20 mouse cellular contexts compared by ENCODE assay signal in the genomic region with DNA sequence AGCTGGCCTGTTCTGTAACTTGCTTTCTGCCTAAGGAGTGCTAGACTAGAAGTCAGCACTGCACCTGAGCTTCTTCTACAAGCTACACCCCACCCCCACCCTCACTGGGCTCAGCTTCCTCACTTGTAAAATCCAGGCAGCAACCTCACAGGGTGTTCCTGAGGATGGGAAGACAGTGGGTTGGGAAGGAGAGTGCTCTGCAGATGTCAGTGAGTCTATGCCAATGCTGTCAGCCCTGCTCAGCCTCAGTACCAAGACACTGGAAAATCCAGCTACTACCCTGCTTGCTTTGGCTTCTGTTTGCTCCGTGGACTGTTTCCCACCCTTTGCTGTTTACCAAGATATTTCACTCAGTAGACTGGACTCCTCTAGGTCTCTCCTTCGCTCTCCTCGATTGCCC. TPM values are rescaled to one million over a fixed set of nuclear protein-coding genes. Genes with fewer than 3 reads are reported as not detected.
DNase-seq lines count a peak whose midpoint lies in the region; ATAC-seq and TF ChIP-seq lines count a peak whose summit lies in the region.
"Had no signal": no experiment of that assay in that cellular context is flagged by ENCODE, and none has a peak within 500 bp of the region (broad histone marks: within the 10 kb centered on the region; RNA-seq: fewer than 3 reads in every experiment).

No protein-coding gene starts in this region.

- no peak overlapping the region for H3K4me2 ChIP-seq in midbrain, embryonic 11.5 days
- no peak overlapping the region for H3K4me2 ChIP-seq in midbrain, postnatal 0 days (ENCODE audit: low read depth, low read length, poor library complexity, severe bottlenecking)
- no peak overlapping the region for H3K4me2 ChIP-seq in intestine, embryonic 16.5 days (ENCODE audit: low read depth, low read length)
- H3K4me2 ChIP-seq: forebrain, embryonic 13.5 days; heart, embryonic 12.5 days; heart, embryonic 15.5 days; hindbrain, embryonic 14.5 days had no signal

- H3K36me3 ChIP-seq in midbrain, embryonic 11.5 days (ENCODE audit: control insufficient read depth, insufficient read depth, low read length): no peaks in the 10 kb centered on the region
- no peaks in the 10 kb centered on the region for H3K36me3 ChIP-seq in midbrain, postnatal 0 days (ENCODE audit: insufficient read depth, low read length)
- H3K36me3 ChIP-seq in intestine, embryonic 16.5 days (ENCODE audit: control insufficient read depth, insufficient read depth, low read length): no peaks in the 10 kb centered on the region
- H3K36me3 ChIP-seq: forebrain, embryonic 10.5 days; heart, embryonic 12.5 days; heart, embryonic 15.5 days had no signal

- peak; percentile 92 for ATAC-seq in frontal cortex, adult (ENCODE audit: low TSS enrichment)
- no peak for ATAC-seq in midbrain, embryonic 11.5 days (ENCODE audit: low FRiP score)
- ATAC-seq in midbrain, postnatal 0 days (ENCODE audit: low FRiP score): no peak
- no peak for ATAC-seq in intestine, embryonic 16.5 days
- ATAC-seq: CD4-positive, CD25-positive, alpha-beta regulatory T cell, adult 4 months; forebrain, embryonic 13.5 days; forebrain, embryonic 16.5 days had no signal

- WGBS in midbrain, embryonic 11.5 days: 87% methylated on average over 3 of the region's 3 CpGs
- WGBS in midbrain, postnatal 0 days: 87% methylated on average over 3 of the region's 3 CpGs
- WGBS in intestine, embryonic 16.5 days: 71% methylated on average over 3 of the region's 3 CpGs

- H3K4me3 ChIP-seq in midbrain, embryonic 11.5 days (ENCODE audit: low read depth, low read length): no peak overlapping the region
- no peak overlapping the region for H3K4me3 ChIP-seq in midbrain, postnatal 0 days (ENCODE audit: low read depth, low read length)
- no peak overlapping the region for H3K4me3 ChIP-seq in intestine, embryonic 16.5 days (ENCODE audit: low read length)
- H3K4me3 ChIP-seq: forebrain, embryonic 10.5 days; forebrain, embryonic 13.5 days; heart, embryonic 12.5 days; heart, embryonic 15.5 days had no signal

- TF ChIP-seq CTCF in midbrain, postnatal 0 days (IDR thresholded peaks at IDR 0.05): no peak

- no peak overlapping the region for H3K9ac ChIP-seq in midbrain, embryonic 11.5 days (ENCODE audit: low read length)
- no peak overlapping the region for H3K9ac ChIP-seq in midbrain, postnatal 0 days (replicated peaks; ENCODE audit: low read length, poor library complexity, severe bottlenecking)
- no peak overlapping the region for H3K9ac ChIP-seq in intestine, embryonic 16.5 days (ENCODE audit: low read depth, low read length)
- H3K9ac ChIP-seq: forebrain, embryonic 13.5 days; heart, embryonic 12.5 days; heart, embryonic 15.5 days; hindbrain, embryonic 14.5 days had no signal

- DNase-seq in frontal cortex, adult 2 months (ENCODE audit: extremely low spot score in 1 of 2, low spot score in 1 of 2): no peak
- DNase-seq in midbrain, embryonic 11.5 days (ENCODE audit: low spot score, missing footprints): peak; percentile 19
- no peak for DNase-seq in midbrain, postnatal 0 days (ENCODE audit: low spot score)
- peak; percentile 28 for DNase-seq in telencephalon, adult 2 months (ENCODE audit: low read depth, low spot score)
- DNase-seq: adrenal gland, adult 2 months; adrenal gland, postnatal 14 days; cerebellum, adult 11-12 months; cerebellum, adult 8-10 months; gastrocnemius, postnatal 25 days; heart, postnatal 36 days had no signal

- no peaks in the 10 kb centered on the region for H3K9me3 ChIP-seq in midbrain, embryonic 11.5 days (ENCODE audit: control insufficient read depth, low read length)
- no peaks in the 10 kb centered on the region for H3K9me3 ChIP-seq in midbrain, postnatal 0 days (ENCODE audit: low read length)
- no peaks in the 10 kb centered on the region for H3K9me3 ChIP-seq in intestine, embryonic 16.5 days (ENCODE audit: control insufficient read depth, low read length)
- H3K9me3 ChIP-seq: forebrain, embryonic 10.5 days; forebrain, embryonic 13.5 days; heart, embryonic 12.5 days; heart, embryonic 15.5 days had no signal

- H3K4me1 ChIP-seq in midbrain, embryonic 11.5 days (ENCODE audit: control insufficient read depth, insufficient read depth, low read length): no peaks in the 10 kb centered on the region
- no peaks in the 10 kb centered on the region for H3K4me1 ChIP-seq in midbrain, postnatal 0 days (ENCODE audit: insufficient read depth, low read length)
- H3K4me1 ChIP-seq in intestine, embryonic 16.5 days (ENCODE audit: control insufficient read depth, insufficient read depth, low read length): no peaks in the 10 kb centered on the region
- H3K4me1 ChIP-seq: forebrain, embryonic 13.5 days; heart, embryonic 12.5 days; heart, embryonic 15.5 days had no signal

- H3K27me3 ChIP-seq in midbrain, embryonic 11.5 days (ENCODE audit: control insufficient read depth, insufficient read depth, low read length): no peaks in the 10 kb centered on the region
- no peaks in the 10 kb centered on the region for H3K27me3 ChIP-seq in midbrain, postnatal 0 days (ENCODE audit: insufficient read depth, low read length)
- no peaks in the 10 kb centered on the region for H3K27me3 ChIP-seq in intestine, embryonic 16.5 days (replicated peaks; ENCODE audit: control insufficient read depth, insufficient read depth, low read length)
- H3K27me3 ChIP-seq: forebrain, embryonic 13.5 days had no signal

- H3K27ac ChIP-seq in midbrain, embryonic 11.5 days (ENCODE audit: low read depth, low read length): no peak overlapping the region
- H3K27ac ChIP-seq in midbrain, postnatal 0 days (ENCODE audit: low read depth, low read length): no peak overlapping the region
- no peak overlapping the region for H3K27ac ChIP-seq in intestine, embryonic 16.5 days (ENCODE audit: low read length)
- H3K27ac ChIP-seq: forebrain, embryonic 10.5 days; forebrain, embryonic 13.5 days; heart, embryonic 15.5 days; hindbrain, embryonic 14.5 days had no signal

RNA-seq across cellular contexts. Expression of a gene that starts 36.1 kb away (rescaled TPM):
- 0.99 and 1.8 TPM in 2 replicates for polyA plus RNA-seq in frontal cortex, adult 2 months (2012; rRNA removed)
- 2.1 and 2.2 TPM in 2 replicates for polyA plus RNA-seq in midbrain, embryonic 11.5 days (2014; fragmentation: Nextera tagmentation; extraction: Ambion mirVana)
- total RNA-seq in midbrain, postnatal 0 days (2014; rRNA removed): 1.8 and 2.0 TPM in 2 replicates
- 0.48 and 0.54 TPM in 2 replicates for polyA plus RNA-seq in midbrain, postnatal 0 days (2015; fragmentation: Nextera tagmentation; extraction: Ambion mirVana)
- polyA plus RNA-seq in intestine, embryonic 16.5 days (2015; fragmentation: Nextera tagmentation; extraction: Ambion mirVana): 0.37 and 0.40 TPM in 2 replicates
- total RNA-seq: MEL had no signal
- polyA plus RNA-seq: CD4-positive, CD25-positive, alpha-beta regulatory T cell, adult 4 months had no signal

Comparison
In these comparisons a context has a peak if more than half of its experiments do, and no peak if none do; other contexts are left out.
1. DNase-seq: peak in midbrain, embryonic 11.5 days (single experiment) and telencephalon, adult 2 months (single experiment); none in frontal cortex, adult 2 months (0 of 2) and midbrain, postnatal 0 days (single experiment).